In genomic region chr4:144468091-144468490, GRCm38 (mm10) we compare ENCODE assay signal across 25 mouse cellular contexts. TPM values are rescaled to one million over a fixed set of nuclear protein-coding genes. Genes with fewer than 3 reads are reported as not detected.
"Had no signal": no experiment of that assay in that cellular context is flagged by ENCODE, and none has a peak within 500 bp of the region (broad histone marks: within the 10 kb centered on the region; RNA-seq: fewer than 3 reads in every experiment).

No protein-coding gene starts in this region.

- H3K27me3 ChIP-seq: neural tube, embryonic 12.5 days; neural tube, embryonic 13.5 days; neural tube, embryonic 15.5 days; stomach, embryonic 15.5 days had no signal

- DNase-seq: retina, postnatal 1 day; right cerebral cortex, adult 18-20 months; right cerebral cortex, postnatal 14 days; right cerebral cortex, postnatal 25 days; right cerebral cortex, postnatal 4 days; spleen, adult 18-20 months; thymus, adult 18-20 months; thymus, adult 2 months; thymus, postnatal 14 days; thymus, postnatal 25 days; thymus, postnatal 36 days; thymus, postnatal 4 days had no signal

RNA-seq across cellular contexts. Expression of gene Aadacl3, which starts 4.5 kb away (rescaled TPM):
- polyA plus RNA-seq: neural tube, embryonic 12.5 days; neural tube, embryonic 13.5 days; neural tube, embryonic 14.5 days; neural tube, embryonic 15.5 days; small intestine, adult 2 months; spleen, adult 2 months; stomach, embryonic 14.5 days; stomach, embryonic 15.5 days; stomach, embryonic 16.5 days; testis, adult 2 months; thymus, adult 2 months; thymus, postnatal 0 days; urinary bladder, adult 2 months had no signal

RNA-seq across cellular contexts. Expression of gene Gm9944, which starts 15.0 kb away (rescaled TPM):
- polyA plus RNA-seq: neural tube, embryonic 12.5 days; neural tube, embryonic 13.5 days; neural tube, embryonic 14.5 days; neural tube, embryonic 15.5 days; small intestine, adult 2 months; spleen, adult 2 months; stomach, embryonic 14.5 days; stomach, embryonic 15.5 days; stomach, embryonic 16.5 days; stomach, postnatal 0 days; testis, adult 2 months; thymus, adult 2 months; thymus, postnatal 0 days; urinary bladder, adult 2 months had no signal

RNA-seq across cellular contexts. Expression of gene 1700012P22Rik, which starts 29.5 kb away (rescaled TPM):
- polyA plus RNA-seq: neural tube, embryonic 12.5 days; neural tube, embryonic 13.5 days; neural tube, embryonic 14.5 days; neural tube, embryonic 15.5 days; small intestine, adult 2 months; spleen, adult 2 months; stomach, embryonic 14.5 days; stomach, embryonic 15.5 days; stomach, embryonic 16.5 days; stomach, postnatal 0 days; thymus, adult 2 months; thymus, postnatal 0 days; urinary bladder, adult 2 months had no signal

RNA-seq across cellular contexts. Expression of gene 9430007A20Rik, which starts 51.5 kb away (rescaled TPM):
- polyA plus RNA-seq: neural tube, embryonic 12.5 days; neural tube, embryonic 13.5 days; neural tube, embryonic 14.5 days; neural tube, embryonic 15.5 days; small intestine, adult 2 months; spleen, adult 2 months; stomach, embryonic 14.5 days; stomach, embryonic 15.5 days; stomach, embryonic 16.5 days; stomach, postnatal 0 days; testis, adult 2 months; thymus, adult 2 months; thymus, postnatal 0 days; urinary bladder, adult 2 months had no signal

RNA-seq across cellular contexts. Expression of gene Pramef12, which starts 59.8 kb away (rescaled TPM):
- polyA plus RNA-seq: neural tube, embryonic 12.5 days; neural tube, embryonic 13.5 days; neural tube, embryonic 14.5 days; neural tube, embryonic 15.5 days; small intestine, adult 2 months; spleen, adult 2 months; stomach, embryonic 16.5 days had no signal
